8 mouse cellular contexts compared by ENCODE assay signal in genomic region chr1:111754263-111754857, GRCm38 (mm10).
DNase-seq lines count a peak whose midpoint lies in the region; ATAC-seq and TF ChIP-seq lines count a peak whose summit lies in the region.
"Had no signal": no experiment of that assay in that cellular context is flagged by ENCODE, and none has a peak within 500 bp of the region (broad histone marks: within the 10 kb centered on the region; RNA-seq: fewer than 3 reads in every experiment).

No protein-coding gene starts in this region.

- no peak for DNase-seq in layer of hippocampus, adult 2 months (ENCODE audit: low spot score in 2 of 2)
- no peak for DNase-seq in layer of hippocampus, postnatal 25 days (ENCODE audit: extremely low spot score in 1 of 2, low spot score in 1 of 2)
- peak; percentile 56 for DNase-seq in forebrain, embryonic 11.5 days (ENCODE audit: low spot score)
- DNase-seq in spleen, postnatal 36 days (ENCODE audit: low spot score in 2 of 2): no peak
- DNase-seq: cerebellum, adult 8-10 months had no signal

- no peaks in the 10 kb centered on the region for H3K4me1 ChIP-seq in forebrain, embryonic 11.5 days (replicated peaks; ENCODE audit: control insufficient read depth, insufficient read depth, low read length)
- no peaks in the 10 kb centered on the region for H3K4me1 ChIP-seq in intestine, embryonic 16.5 days (ENCODE audit: control insufficient read depth, insufficient read depth, low read length)

- H3K9me3 ChIP-seq in forebrain, embryonic 11.5 days (ENCODE audit: control insufficient read depth, low read length): no peaks in the 10 kb centered on the region
- H3K9me3 ChIP-seq in intestine, embryonic 16.5 days (ENCODE audit: control insufficient read depth, low read length): no peaks in the 10 kb centered on the region

- H3K36me3 ChIP-seq in forebrain, embryonic 11.5 days (ENCODE audit: control insufficient read depth, insufficient read depth, low read length): no peaks in the 10 kb centered on the region
- no peaks in the 10 kb centered on the region for H3K36me3 ChIP-seq in intestine, embryonic 16.5 days (ENCODE audit: control insufficient read depth, insufficient read depth, low read length)

- WGBS in forebrain, embryonic 11.5 days: 13% methylated on average over 17 of the region's 20 CpGs
- 19% methylated on average over 17 of the region's 20 CpGs for WGBS in intestine, embryonic 16.5 days

- no peak for TF ChIP-seq CTCF in layer of hippocampus, adult 2 months (conservative IDR thresholded peaks at IDR 0.05)

- no peak overlapping the region for H3K27ac ChIP-seq in layer of hippocampus, adult 2 months
- H3K27ac ChIP-seq in forebrain, embryonic 11.5 days (ENCODE audit: low read depth, low read length): no peak overlapping the region
- no peak overlapping the region for H3K27ac ChIP-seq in intestine, embryonic 16.5 days (ENCODE audit: low read length)

- no peaks in the 10 kb centered on the region for H3K27me3 ChIP-seq in forebrain, embryonic 11.5 days (ENCODE audit: control insufficient read depth, insufficient read depth, low read length)
- H3K27me3 ChIP-seq in intestine, embryonic 16.5 days (replicated peaks; ENCODE audit: control insufficient read depth, insufficient read depth, low read length): no peaks in the 10 kb centered on the region

- H3K4me2 ChIP-seq in forebrain, embryonic 11.5 days (ENCODE audit: low read depth, low read length, severe bottlenecking): peak overlapping the region; percentile 42
- peak overlapping the region; percentile 23; the same call in 1 of the 2 replicates for H3K4me2 ChIP-seq in intestine, embryonic 16.5 days (ENCODE audit: low read depth, low read length)

- 0 out of 2 replicates have a peak overlapping the region, but pooled peaks have one; percentile 20 for H3K9ac ChIP-seq in forebrain, embryonic 11.5 days (ENCODE audit: low read length)
- no peak overlapping the region for H3K9ac ChIP-seq in intestine, embryonic 16.5 days (ENCODE audit: low read depth, low read length)

- peak; percentile 64; the same call in 1 of the 2 replicates for ATAC-seq in forebrain, embryonic 11.5 days (replicated peaks; ENCODE audit: low FRiP score)
- ATAC-seq in intestine, embryonic 16.5 days: no peak
- ATAC-seq in neutrophil, adult 5-6 weeks (ENCODE audit: extremely low read depth, insufficient number of reproducible peaks, low FRiP score, poor library complexity, severe bottlenecking): 0 out of 2 replicates have a peak, but pooled peaks have one; percentile 16
- ATAC-seq in megakaryocyte progenitor cell, adult 5-6 weeks (replicated peaks; ENCODE audit: poor library complexity): no peak

- H3K4me3 ChIP-seq in layer of hippocampus, adult 2 months: peak overlapping the region; percentile 33
- peak overlapping the region; percentile 12; the same call in 1 of the 2 replicates for H3K4me3 ChIP-seq in forebrain, embryonic 11.5 days (ENCODE audit: low read depth, low read length)
- H3K4me3 ChIP-seq in intestine, embryonic 16.5 days (ENCODE audit: low read length): no peak overlapping the region

Comparison
In these comparisons a context has a peak if more than half of its experiments do, and no peak if none do; other contexts are left out.
1. ATAC-seq: peak in forebrain, embryonic 11.5 days (single experiment) and neutrophil, adult 5-6 weeks (single experiment); none in intestine, embryonic 16.5 days (single experiment) and megakaryocyte progenitor cell, adult 5-6 weeks (single experiment).